Mouse (Mus musculus): ENCODE measurements at regions not wholly inside any gene's neighbourhood (a gene's known extent, or its start where the extent isn't known, plus 50 kb on each side); places are given as distances from the start of the nearest gene placed in this dataset.

DNA sequence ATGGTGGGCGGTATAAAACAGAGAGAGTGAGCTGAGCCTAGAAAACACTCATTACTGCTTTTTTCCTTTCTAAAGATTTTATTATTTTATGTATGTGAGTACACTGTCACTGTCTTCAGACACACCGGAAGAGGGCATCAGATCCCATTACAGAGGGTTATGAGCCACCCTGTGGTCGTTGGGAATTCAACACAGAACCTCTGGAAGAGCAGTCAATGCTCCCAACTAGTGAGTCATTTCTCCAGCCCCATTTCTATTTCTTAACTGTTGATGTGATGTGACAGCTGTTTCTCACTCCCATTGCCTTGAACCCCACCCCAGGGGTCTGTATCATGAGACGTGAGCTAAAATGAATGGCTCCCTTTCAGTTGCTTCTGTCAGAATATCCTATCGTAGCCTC is 82.6 kb upstream of the Haao start:
- no peak for DNase-seq (ENCODE audit: low spot score in 2 of 2)

DNA sequence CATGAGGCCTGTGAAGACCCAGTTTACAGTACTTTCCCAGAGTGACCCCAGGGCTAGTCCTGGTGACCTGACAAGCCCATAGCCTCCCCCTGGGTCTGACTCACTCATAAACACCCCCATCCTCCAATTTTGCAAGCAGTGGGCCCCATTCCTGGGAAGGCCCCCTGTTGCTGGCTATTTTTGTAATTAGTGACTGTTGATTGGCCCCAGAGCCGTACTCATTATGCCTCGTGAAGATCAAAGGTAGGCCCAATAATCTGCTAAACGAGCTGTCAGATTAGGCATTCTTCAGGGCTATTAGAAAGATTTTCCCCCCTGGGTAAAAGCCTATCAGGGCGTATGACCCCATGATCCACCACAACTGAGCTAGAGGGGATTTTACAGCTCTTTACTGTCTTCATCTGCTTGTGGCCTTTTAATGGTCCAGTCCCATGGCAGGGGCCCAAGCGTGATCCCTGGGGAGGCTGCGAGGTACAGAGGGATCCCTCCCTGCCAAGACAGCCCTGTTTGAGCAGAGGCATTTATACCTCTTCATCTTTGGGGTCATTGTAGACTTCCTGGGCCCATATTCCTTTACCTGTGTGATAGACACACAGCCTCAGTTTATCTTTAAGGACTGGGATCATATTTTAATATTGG is 80.1 kb upstream of the Haao start:
- no peak for DNase-seq (ENCODE audit: low spot score in 2 of 2)

DNA sequence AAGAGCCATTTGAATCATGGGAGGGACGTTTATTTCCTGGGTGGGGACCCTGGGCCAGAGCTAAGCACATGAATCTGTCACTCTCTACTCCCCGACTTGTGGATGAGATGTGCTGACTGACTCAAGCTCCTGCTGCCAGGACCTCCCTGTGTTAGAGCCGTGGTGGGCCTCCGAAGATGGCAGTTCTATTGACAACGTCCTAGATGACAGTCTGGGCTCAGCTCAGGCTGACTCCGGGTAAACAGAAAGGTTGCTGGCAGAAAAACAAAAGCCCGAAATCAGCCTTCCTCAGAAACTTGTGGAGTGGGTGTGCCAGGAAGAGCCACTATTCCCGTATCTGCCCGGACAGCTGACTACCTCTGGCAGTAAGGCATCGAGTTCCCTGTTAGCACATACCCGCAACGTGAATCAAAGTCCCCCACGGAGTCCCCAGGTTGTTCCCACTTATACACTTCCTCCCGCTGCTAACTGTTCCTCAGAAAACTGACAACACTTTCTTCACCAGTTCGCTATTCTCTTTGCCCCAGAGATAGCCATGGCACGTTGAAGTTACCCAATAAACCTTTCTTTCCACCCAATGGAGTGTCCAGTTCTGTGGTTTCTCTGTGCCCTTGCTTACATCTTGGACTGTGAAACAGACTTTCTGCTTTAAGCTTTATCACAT is 76.6 kb upstream of the Haao start:
- no peak for DNase-seq (ENCODE audit: low spot score in 2 of 2)

DNA sequence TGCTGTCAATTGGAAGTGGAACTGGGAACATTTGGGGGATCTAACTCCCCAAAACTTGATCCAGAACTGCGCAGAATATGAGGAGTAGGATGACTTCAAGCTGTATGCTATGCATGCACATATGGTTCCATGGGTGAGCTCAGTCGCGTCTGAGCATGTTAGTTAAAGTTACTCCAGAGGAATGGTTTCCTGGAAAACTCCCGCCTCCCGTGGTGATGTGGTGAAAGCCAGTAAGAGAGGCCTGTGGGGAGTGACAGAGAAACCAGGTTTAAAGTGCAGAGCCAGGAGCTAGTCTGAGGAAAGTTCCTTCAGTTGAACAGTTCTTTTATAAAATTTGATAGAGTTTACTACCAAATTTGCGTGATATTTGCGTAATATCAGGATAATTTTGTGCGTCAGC is 73.1 kb upstream of the Haao start:
- DNase-seq (ENCODE audit: low spot score in 2 of 2) = no peak

DNA sequence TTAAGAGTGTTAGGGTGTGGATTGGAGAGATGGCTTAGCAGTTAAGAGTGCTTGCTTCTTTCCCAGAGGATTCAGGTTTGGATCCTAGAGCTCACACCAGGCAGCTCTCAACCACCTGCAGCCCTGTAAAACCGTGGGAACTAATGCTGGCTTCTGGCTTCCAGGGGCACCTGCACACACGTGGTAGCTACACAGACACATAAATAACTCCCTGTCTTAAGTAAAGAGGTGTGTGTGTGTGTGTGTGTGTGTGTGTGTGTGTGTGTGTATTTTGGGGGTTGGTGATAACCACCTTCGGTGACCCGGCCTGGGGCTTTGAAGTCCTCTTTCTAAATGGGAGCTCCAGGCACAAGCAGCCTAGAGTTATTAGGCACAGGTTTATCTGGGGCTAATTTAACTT is 72.5 kb upstream of the Haao start:
- DNase-seq (ENCODE audit: low spot score in 2 of 2) = no peak

DNA sequence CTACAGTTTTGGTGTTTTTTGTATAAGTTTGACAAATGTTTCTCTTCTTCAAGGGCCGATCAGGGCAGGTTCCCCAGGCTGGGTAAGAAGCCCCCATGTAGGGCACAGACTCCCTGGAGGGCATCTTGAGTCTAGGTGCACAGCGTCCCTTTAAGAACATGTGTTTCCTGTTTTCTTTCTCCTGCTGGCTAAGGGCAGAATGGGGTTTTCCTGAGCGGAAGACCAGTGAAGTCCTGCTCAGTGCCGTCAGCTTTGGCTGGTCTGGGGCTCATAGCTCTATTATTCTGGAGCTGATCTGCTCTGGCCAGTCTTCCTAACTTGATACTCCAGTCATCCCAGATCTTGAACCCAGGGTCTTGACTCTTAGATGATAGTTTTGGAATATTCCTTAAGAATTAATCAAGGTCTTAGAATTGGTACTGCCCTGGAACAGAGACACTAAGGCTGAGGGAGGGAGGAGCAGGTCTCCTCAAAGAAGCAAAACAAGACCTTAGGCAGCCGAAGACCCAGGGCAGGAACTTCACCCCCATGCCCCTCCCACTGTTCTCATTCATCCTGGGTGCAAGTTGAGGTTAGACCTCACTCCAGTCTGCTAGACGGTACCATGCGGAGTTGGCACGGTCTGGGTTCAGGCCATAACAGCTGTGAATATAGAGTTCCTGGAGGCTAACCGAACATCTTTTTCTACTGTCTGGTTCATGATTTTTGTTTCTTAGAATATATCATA is 70.8 kb upstream of the Haao start:
- no peak for DNase-seq (ENCODE audit: low spot score in 2 of 2)

DNA sequence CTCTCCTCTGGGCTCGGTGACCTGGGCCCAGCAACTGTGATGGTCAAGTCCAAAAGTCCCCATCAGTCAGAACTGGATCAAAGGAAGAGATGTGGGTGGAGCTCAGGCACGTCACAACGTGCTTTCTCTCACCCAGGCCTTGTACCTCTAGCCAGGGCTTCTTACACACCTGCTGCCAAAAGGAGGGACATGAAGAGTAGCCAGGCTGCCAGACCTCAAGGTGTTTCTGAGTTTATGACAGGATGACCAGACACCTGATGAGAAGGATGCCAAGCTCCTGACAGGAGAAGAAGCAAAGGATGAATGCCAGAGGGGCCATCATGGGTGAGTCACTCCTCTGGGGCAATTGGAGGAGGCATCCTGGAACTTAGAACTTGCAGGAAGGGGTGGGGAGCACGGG is 70.0 kb upstream of the Haao start:
- DNase-seq (ENCODE audit: low spot score in 2 of 2) = no peak

DNA sequence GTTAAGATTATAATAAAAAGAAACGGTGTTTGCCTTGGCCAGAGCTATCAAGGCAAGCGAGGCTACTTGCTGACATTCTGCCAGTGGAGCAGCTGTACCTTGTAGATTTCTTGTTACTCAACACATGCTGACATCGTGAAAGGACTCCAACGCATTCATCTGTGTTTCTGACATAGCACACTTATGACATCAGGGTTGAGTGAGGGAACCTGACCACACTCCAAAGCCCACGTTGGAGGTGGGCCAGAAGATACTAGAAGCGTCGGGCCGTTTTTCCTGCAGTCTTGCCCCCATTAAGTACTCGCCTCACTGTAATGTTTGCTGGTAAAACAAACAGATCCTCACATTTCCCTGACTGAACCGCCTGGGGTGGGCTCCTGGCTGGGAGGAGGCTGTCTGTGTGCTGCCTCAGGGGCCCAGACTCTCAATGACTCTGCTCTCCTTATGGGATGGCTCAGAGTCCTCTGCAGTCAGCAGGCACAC is 69.0 kb upstream of the Haao start:
- no peak for DNase-seq (ENCODE audit: low spot score in 2 of 2)

DNA sequence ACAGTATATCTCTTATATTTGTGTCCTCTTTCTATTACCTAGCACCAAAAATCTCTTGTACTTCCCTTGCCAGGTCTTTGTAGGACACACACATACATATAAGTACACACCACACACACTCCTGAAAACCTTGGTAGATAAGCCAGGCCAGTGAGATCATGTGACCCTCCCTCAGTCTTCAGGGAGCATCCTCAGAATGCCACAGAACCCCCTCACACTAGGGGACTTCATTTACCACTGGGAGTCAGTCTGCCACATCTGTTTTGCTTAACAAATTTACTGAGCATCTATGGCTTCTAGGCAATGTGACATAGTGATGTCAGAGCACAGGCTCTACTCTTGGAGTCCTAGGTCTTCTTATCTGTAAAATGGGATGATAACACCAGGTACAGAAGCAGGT is 67.3 kb upstream of the Haao start:
- no peak for DNase-seq (ENCODE audit: low spot score in 2 of 2)

DNA sequence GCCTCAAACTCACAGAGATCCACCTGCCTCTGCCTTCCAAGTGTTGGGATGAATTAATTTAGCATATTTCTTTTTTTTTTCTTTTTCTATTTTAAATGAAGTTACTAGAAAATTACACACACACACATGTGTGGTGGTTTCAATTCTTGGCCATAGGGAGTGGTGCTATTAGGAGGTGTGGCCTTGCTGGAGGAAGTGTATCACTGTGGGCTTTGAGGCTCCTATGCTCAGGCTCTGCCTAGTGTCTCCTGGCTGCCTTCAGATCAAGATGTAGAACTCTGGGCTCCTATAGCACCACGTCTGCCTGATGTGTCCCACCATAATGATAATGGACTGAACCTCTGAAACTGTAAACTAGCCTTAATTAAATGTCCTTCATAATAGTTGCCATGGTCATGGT is 66.8 kb upstream of the Haao start:
- no peak for DNase-seq (ENCODE audit: low spot score in 2 of 2)

DNA sequence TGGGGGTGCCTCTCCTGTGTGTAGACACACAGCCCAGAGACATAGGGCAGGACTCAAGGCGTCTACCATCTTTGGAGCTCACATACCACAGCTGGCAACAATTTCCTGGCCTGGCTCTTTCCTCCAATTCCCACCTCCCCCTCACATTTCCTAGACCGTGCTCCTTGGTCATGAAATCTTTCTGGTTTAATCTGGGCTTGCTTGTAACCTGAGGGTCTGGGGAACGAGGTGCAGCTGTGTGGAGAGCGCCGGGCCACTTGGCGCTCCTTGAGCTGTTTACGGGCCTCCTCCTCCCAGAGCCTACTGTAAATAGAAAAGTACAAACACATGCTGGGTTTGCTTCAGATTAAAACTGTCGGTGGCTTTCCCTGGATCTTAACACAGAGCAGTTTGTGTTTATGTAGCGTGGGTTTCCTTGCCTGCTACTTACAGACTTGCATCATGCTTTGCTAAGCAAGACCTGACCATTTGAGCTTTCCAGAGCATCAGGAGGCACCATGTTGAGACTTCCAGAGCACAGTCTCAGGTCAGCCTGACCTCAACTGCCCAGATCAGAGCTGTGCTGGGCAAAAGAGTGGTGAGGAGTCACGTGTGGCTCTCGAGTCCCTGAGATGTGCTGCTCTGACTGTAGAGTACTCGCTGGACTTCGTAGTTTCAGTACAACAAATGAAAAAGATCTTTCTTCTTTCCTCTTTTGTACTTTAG is 66.1 kb upstream of the Haao start:
- no peak for DNase-seq (ENCODE audit: low spot score in 2 of 2)

DNA sequence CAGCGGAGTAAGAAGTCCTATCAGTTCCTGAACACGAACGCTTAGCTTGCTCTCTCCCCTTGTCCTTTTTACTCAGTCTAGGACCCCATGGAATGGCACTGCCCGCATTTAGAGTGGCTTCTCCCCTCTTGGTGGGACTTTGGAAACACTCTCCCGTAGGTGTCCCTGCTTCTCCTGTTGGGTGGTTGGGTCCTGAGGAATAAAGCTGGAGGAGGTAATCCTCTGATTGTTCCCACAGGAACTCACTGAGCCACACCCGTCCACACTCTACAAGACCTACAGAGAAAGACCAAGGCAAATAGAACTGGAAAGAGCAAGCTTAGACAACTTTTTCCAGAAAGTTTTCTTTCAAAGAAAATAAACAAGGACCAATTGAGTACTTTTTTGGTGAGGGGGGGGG is 64.7 kb upstream of the Haao start:
- no peak for DNase-seq (ENCODE audit: low spot score in 2 of 2)

DNA sequence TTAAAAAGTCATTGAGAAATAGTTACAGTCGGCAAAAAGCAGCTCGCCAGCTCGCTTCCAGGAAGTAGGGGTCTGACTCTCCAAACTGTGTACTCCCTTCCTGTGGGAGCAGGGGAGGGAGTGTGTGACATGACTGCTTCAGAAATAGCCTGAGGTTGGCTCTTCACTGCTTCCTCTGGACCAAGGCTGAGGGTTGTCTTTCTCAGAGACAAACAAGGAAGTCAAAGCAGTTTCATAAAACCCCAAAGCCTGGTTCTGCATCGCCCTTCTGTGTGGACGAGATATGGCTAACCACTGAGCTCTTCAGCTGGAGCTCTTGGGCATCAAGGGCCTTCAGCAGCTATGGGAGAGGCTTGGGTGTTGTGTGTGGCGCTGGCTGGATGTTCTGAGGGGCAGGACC is 61.0 kb upstream of the Haao start:
- DNase-seq (ENCODE audit: low spot score in 2 of 2) = no peak

DNA sequence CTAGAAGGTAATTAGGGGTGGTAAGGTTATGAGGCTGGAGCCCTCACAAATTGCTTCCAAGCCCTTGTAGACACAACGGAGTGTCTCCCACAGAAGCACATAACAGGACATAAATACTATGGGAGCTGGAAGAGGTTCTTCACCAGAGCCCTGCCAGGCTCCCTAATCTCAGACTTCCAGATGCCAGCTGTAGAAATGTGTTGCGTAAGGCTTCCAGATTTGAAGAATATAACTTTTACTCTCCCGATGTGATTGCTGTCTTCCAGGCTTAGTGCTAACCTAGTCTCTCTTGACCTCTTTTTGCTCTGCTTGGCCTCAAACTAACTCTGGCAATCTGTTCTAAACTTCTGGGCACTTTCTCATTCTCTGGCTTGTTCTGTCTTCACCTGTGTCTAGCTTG is 59.8 kb upstream of the Haao start:
- no peak for DNase-seq (ENCODE audit: low spot score in 2 of 2)

DNA sequence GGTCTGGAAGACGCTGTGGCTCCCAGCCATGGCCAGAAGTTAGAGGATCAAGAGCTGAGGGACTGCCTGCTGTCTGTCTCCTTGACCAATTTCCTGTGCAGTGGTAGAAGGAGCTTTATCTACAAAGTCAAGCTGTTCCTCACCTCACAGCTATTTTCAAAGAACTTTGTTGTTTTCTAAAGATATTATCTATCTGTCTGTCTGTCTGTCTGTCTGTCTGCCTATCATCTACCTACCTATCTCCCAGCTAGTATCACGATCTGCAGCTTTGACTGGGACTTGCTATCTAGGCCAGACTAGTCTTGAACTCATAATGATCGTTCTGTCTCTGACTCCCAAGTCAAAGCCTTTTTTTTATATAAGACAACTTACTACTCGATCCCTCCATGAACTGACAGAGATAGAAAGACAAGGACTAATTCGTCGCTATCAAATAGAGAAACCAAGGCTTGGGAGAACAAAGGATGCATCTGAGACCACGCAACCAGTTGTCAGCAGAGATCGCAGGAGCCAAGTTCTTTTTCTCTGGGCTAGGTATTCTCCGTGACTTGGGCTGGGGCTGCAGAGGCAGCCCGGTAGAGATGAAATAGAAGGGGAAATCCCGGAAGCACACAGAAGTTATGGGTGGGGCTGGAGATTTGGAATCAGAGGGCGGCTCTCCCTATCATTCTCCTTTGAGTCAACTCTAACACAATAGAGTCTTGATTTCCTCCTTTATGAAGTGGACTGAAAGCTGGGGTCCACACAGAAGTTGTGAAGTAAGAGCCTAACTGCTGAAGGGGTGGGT is 59.2 kb upstream of the Haao start:
- no peak for DNase-seq (ENCODE audit: low spot score in 2 of 2)

DNA sequence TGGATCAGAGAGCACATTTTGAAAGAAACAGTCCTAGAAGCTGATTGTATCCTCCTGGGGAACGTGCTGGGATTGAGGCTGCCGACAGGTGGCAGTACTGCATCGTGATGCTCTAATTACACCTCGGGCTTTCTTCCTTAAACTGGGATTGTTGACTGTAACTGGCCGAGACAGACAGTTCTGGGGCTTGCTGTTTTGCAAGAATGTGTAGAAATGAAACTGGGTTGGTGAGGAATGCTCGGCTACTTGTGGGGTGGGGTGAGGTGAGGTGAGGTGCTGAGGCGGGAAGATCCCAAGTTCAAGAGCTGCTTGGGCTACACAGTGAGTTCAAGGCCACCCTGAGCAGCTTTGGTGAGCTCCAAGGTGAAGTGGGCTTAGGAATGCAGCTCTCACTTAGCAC is 55.7 kb upstream of the Haao start:
- peak; percentile 57 to 80 for DNase-seq (ENCODE audit: low spot score in 2 of 2)

DNA sequence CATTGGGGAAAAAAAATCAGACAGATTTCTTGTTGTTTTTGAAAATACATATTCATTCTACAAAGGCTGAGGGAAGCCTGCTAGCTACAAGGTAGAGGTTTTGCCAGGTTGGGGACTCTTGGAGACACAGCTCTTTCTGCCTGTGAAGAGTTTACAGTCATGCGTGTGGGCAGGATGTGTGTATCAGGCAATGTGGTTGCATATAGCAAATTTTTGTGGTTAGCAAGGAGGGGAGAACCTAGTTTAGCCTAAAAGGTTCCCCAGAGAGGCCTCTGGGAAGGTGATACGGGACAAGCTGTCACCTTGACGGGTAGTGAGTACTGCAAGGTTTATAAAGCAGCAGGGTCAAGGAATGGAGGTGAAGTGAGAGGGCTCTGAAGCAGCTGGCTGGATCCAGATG is 54.8 kb upstream of the Haao start:
- DNase-seq (ENCODE audit: low spot score in 2 of 2) = no peak

DNA sequence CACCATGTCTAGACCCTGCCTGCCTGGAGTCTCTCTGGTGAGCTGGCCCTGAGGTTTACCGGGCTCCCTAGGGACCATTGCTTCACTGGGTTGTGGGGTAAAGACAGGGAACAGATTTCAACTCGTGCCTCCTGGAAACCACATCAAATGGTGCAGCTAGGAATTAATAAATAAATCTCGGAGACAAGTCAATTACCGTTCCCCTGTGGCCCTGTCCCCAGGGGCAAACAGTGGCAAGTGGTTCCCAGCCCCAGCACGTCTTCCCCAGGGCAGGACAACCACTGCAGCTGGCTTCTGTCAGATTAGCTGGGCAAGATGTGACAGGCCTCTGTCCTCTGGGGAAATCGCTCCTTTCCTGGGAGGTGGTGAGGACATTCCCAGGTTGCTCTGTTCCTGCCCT is 54.3 kb upstream of the Haao start:
- no peak for DNase-seq (ENCODE audit: low spot score in 2 of 2)

DNA sequence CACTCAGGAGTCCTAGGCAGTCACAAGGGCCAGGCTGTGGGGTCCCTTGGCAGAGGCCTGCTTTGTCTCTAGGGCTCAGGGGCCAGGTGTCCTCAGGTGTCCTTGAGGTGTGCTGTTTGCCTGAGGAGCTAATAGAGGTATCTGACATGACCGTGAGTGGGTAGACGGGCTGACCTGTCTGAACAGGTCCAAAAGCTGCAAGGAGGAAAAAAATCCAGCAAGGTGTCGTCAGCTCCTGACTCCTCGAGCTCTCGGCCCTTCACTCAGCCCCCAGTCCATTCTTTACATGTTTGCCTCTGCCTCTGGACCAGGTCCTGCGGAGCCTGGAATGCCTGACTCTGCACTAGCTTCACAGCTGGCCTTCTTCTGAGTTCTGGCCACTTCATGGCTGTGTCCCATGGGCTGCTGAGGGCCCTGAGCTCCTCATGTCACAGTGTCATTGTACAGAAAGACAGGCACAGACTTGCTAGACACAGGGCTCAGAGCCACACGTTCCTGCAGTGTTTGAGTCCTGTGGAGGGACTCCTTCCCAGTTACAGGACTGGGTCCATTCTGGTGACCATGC is 51.9 kb upstream of the Haao start:
- no peak for DNase-seq (ENCODE audit: low spot score in 2 of 2)

DNA sequence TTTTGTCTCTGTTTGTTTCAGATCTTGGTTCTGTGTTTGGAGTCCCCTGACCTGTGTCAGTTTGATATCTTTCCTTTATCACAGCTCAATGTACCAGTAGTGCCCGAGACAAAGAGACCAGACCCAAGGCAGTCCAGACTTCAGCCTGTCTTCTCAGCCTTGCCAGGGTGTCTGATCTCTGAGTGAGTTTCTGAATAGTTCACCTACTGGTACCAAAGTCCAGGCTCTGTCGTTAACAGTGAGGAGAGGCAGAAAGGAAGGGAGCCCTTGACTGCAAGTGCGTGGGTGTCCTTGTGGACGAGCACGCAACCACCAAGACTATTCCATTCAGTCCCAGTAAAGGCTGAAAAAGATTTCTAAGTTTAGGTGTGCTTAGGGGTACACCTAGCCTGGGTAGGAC is 50.8 kb upstream of the Haao start:
- no peak for DNase-seq (ENCODE audit: low spot score in 2 of 2)

Data from spleen, postnatal 4 days (tissue).